Mouse (Mus musculus) liver, adult 2 months (tissue): ENCODE measurements around the gene Tmprss12.

Experiments used
- CTCF ChIP-seq: fragments of 200-500 bp; IDR thresholded peaks from 2 replicates; pipeline ENCODE4 v1.5.1; 2011; ENCODE audit warnings: low read depth, low read length, control low read depth
- POLR2A ChIP-seq: fragments of 200-500 bp; IDR thresholded peaks from 2 replicates; pipeline ENCODE4 v1.6.1; 2011; ENCODE audit warnings: low read length, control low read depth; ENCODE audit not compliant: insufficient read depth; ENCODE audit errors: extremely low read depth

DNA sequence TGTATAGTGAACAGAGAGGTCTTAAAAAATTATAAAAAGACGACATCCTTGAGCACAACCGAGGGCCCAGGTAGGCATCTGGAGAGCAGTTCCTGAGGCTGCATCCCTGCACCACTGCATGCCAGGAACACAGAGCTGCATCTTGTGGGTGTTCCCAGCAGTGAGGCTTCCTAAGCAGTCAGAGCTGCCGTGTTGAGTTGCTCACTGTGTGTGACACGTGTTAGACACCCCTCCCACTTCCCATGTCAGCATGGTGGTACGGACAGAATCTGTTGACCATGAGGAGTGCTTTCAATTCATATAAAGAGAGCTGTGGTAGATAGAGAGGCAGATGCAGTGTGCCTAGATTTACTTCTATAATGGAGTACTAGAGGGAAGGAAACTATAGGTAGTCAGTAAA is 23.3 kb upstream of the Tmprss12 start:
- TF ChIP-seq CTCF (no peak), POLR2A (no peak)
